Mouse (Mus musculus): Measurements from ENCODE around the gene Zfp143. TPM values are rescaled to one million over a fixed set of nuclear protein-coding genes. Genes with fewer than 3 reads are reported as not detected.
"Not testable (repeated sequence)": the region's sequence is repeated elsewhere in the genome, so short reads cannot be mapped to it uniquely, and the experiment has no call there.

Zfp143 gene
- polyA plus RNA-seq (2012; rRNA removed), result 12.8 and 17.2 TPM in 2 replicates

DNA sequence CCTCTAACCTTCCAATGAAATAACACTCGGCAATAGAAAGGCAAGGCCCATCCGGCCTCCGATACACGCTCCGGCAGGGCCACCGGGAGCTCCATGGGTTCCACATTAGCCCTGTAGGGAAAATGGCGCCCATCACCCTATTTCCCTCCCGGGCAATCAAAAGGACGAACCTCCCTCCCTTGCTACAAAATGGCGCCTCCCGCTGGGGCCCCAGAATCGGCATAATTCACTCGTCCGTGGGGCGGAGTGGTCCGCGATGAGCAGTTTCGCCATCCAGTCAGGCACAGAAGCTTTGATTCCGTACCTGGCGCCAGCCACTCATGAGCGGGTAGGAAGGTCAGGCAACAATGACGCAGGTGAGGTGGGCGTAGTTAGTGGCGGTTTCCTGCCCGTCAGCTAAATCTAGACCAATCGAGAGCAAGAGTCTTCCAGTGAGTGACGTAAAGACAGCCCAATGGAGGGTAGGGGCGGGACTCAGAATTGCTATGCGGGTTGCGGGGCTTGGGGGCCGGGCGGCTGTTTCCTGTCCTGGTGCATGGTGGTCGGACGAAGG, at the start of gene Zfp143:
Gene Zfp143 (plus strand): TSS at position 19 of the 553 bp plus-strand sequence.
- under 1% methylated on average over 34 of the region's 34 CpGs for WGBS

DNA sequence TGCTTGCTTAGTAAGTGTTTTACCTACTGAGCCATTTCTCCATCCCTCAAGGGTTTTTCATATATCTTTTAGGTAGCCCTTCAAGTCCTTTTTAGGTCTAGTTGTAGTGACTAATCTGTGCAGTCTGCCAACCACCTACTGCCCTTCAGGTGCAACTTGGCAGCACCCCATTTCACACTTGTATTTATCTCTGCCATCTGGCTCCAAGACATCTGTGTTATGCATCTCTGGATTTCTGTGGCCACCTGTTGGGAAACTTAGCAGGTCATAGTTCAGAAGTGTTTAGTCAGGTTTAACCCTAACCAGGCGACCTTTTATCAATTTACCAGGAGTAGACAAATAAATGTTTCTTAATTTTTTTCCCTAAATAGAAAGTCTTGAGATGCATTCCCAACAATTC, 49.6 kb upstream of the Zfp143 start:
- WGBS, result 71% methylated on average over 1 of the region's 1 CpGs

More for the DNA sequence above, at the start of gene Zfp143:
- peak; percentile 99 for DNase-seq (ENCODE audit: low read depth, low spot score)

DNA sequence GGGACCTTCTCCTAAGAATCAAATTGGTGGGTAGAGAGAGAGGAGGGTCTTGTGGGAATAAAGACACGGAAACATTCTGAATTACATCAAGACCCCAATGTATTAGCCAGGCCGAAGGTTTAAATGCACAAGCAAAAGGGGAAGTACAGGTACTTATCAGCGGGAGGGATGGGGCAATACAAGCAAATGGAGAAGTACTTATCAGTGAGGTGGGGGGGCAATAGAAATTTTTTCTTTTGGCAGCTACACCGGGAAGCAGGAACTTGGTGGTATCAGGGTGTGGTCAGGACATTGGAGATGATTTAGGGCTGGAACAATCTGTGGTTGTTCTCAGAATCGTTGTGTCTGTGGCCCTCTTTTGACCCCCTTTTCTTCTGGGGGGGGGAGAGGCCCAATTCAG, 46.7 kb upstream of the Zfp143 start:
- 48% methylated on average over 5 of the region's 5 CpGs for WGBS
- DNase-seq (ENCODE audit: low read depth, low spot score), result no peak

More for the DNA sequence above, 49.6 kb upstream of the Zfp143 start:
- no peak for DNase-seq (ENCODE audit: low read depth, low spot score)

DNA sequence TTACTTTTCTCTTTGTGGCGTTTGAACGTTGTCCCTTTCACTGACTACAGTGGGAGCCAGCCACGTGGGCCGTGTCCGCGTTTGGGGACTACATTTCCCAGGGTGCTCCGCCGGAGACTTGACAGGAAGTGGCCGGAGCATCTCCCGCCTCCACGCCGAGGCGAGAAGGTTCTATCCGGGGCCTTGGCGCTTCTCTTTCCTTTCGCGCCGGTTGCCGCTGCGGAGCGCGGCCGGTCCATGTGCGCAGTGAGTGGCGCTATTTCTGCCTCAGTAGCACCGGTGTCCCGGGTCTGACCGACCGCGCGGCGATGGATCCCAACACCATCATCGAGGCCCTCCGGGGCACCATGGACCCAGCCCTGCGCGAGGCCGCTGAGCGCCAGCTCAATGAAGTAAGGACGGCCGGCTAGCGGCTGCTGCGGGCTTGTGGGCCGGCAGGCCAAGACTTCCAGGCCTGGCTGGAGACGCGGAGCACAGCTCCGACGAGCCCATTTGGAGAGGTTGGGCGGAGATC, 42.8 kb upstream of the Zfp143 start, which contains the start of gene Ipo7:
Gene Ipo7 (plus strand): TSS at position 158 of the 514 bp plus-strand sequence.
- WGBS, result under 1% methylated on average over 48 of the region's 48 CpGs
- peak; percentile 87 for DNase-seq (ENCODE audit: low read depth, low spot score)

DNA sequence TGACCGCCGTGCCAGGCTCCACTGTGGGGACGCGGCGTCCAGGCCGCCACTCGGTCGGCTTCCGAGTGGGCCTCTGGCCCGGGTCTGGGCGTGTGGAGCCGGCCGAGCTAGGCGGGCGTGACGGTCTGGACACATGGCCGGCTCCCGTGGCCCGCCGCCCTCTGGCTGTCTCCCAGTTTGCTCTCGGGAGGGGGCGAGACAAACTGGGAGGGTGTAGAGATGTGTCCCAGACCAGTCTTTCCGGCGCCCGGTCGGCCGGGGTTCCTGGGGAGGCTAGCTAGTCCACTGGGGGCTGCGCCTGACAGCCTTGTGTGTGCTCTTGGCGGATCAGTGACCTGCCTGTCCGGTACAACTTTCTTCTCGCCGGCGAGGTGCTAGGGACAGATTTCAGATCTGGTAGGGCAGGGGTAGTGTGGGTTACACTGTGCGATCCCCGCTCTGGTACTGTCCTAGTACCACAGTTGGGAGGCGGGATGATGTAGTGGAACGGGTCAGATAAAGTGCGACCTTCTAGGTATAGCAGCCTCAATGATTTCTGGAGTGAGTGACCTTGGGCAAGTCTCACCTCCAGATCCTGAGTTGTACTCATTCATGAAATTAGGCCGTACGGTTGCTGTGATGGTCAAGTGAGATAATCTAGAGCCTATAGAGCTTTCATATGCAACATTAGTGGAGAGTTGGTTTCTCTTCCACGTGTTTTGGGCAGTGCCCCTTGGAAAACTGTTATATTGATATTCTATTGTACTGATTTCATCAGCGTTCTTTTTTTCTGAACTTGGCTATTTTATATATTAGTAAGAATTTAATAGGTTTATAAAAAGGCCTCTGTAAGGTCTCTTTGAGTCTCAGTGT, 42.2 kb upstream of the Zfp143 start:
- WGBS, result under 1% methylated on average over 42 of the region's 42 CpGs
- no peak for DNase-seq (ENCODE audit: low read depth, low spot score)

DNA sequence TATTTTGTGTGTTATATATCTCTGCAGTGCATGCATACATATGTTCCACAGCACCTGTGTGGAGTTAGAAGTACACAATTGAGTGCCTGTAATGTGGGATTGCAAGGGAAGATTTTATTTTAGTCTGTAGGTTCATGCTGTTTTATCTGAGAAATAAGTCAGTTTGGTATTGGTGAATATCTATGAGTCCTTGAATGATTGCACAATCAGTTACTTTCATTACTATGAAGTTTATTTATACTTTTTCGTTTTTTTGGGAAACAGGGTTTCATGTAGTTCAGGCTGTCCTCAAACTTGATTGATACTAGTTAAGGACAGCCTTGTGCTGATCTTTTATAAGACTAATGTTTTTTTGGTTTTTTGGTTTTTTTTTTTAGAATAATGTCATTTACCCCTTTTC, 37.5 kb upstream of the Zfp143 start:
- 64% methylated on average over 1 of the region's 1 CpGs for WGBS
- no peak for DNase-seq (ENCODE audit: low read depth, low spot score)

DNA sequence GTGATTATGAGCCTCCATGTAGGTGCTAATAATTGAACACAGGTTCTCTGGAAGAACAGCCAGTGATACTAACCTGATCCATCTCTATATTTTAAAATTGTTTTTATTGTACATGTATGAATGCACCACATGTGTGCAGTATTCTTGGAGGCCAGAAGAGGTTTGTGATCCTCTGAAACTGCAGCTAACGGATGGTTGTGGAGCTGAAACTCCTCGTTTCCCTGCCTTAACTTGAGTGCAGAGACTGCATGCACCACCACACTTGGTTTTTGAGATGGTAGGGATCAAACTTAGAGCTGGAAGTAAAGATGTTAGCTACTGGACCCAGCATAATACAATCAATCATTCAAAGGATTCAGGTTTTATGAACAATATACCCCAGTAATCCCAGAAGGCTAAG, 34.4 kb upstream of the Zfp143 start:
- DNase-seq (ENCODE audit: low read depth, low spot score), result no peak
- 70% methylated on average over 2 of the region's 2 CpGs for WGBS

DNA sequence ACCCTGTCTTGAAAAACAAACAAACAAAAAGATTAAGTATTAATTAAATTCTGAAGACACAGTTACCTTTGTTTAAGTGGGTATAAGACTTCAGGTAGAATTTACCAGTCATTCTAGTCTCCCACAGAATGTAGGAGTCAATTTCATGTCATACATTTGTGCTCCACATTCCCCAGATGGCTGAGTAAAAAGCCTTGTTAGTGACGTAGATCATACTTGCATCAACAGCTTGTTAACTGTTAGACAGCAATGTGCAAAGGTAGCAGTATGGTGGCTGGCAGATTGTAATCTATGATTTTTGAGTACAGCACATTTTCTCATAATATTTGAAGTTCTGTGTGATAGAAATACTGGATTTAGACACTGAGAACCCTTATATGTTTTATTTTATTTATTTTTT, 32.2 kb upstream of the Zfp143 start:
- no peak for DNase-seq (ENCODE audit: low read depth, low spot score)
- 70% methylated on average over 1 of the region's 1 CpGs for WGBS

DNA sequence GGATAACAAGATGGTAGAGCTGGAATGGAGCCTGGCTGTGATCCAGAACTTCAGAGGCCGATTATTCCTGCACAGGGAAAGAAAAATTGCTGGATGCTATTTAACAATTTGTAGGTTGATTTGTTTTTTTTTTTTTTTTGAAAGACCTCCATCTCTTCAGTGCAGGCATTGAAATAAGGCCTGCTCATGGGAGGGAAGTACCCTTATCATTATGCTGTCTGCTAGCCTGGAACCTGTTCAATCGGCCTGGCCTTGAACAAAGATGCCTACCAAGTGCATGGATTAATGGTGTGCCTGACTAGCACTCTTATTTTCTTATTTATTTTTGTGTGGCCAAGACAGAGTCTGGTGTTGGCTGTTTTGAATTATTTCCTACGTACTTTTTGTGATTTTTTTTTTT, 30.7 kb upstream of the Zfp143 start:
- 57% methylated on average over 3 of the region's 3 CpGs for WGBS
- no peak for DNase-seq (ENCODE audit: low read depth, low spot score)

DNA sequence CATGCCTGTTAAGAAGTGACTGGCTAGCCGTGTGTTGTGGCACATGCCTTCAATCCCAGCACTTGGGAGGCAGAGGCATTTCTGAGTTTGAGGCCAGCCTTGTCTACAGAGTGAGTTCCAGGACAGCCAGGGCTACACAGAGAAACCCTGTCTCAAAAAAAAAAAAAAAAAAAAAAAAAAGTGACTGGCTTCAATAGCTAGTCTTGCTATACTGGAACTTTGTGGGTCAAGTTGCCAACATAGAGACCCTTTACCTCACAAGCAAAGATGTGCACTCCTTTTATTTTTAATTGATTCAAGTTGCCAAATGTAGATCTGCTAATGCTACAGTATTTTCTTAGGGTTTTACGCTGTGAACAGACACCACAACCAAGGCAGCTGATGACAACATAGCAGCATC, 3.3 kb upstream of the Zfp143 start:
- WGBS, result 94% methylated on average over 2 of the region's 2 CpGs
- not testable (repeated sequence) for DNase-seq (ENCODE audit: low read depth, low spot score)

DNA sequence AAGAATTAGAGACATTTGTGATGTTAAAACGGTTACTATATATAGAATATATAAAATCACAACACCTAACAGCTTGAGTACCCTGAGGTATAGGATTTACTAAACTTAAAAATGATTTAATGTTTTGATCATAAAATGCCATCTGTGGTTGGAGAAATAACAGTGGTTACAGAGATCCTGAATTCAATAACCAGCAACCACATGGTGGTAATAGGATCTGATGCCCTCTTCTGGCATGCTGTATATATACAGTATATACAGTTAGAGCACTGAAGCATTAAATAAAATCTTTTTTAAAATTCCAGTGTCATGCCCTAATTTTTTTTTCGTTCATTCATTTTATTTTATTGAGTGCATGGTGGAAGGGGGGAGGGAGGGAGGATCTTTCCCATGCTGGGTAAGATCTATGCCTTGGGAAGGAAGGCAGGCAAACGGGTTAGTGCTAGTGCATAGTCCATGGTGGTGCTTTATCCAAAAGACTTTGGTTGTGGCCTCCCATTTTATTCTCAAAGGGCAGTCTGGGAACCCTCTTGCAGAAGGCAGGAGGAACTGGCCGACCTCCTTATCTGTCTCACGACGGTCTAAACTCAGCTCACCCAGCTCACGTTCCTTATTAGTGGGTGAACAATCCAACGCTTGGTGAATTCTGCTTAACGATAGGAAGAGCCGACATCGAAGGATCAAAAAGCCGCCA, 1.8 kb upstream of the Zfp143 start:
- WGBS, result 85% methylated on average over 12 of the region's 12 CpGs
- no peak for DNase-seq (ENCODE audit: low read depth, low spot score)

DNA sequence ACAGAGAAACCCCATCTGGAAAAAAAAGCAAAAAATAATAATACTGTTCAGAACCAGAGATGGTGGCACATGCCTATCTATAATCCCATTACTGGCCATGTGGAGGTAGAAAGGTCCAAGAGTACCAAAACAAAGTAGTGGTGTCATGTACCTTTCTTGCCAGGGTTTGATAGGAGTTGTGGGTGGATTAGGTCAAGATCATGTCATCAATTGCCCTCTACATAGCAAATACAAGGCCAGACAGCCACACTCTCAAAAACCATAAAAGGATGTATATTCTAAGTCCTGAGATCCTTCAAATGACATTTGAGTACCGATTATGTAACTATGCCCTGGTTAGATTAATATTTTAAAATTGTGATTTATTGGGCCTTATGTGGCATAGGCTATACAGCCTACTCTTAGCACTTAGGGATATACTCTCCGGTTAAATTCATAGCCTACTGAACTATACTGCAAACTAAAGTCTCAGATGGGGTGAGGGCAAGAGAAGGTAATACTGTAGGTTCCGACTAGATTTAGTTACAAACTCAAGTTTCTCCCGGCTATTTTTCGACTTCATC, 830 bp upstream of the Zfp143 start:
- 7% methylated on average over 5 of the region's 5 CpGs for WGBS
- DNase-seq (ENCODE audit: low read depth, low spot score), result no peak

DNA sequence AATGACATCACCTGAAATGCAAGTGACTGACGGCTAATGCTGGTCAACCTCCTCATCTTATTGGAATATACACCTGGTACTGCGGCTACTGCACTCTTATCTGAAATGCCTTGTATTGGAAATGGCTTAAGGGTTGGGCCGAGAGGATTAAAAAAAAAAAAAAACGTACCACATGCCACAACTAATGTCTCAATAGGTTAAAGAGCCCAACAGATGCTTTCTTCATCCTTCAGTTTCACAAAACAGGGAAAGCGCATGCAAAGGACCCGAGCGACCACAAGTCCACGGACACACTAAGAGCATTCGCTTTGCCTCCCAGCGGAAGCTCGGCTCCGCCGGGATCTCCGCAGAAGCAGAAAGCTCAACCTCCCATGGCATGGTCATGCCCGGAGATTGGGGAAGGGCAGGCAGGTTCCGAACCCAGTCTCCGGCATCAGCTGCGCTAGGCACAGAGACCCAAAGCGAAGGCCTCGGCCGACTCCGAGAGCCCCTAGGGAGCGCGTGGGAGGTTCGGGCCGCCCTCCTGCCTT, 283 bp upstream of the Zfp143 start:
- WGBS, result under 1% methylated on average over 26 of the region's 26 CpGs
- no peak for DNase-seq (ENCODE audit: low read depth, low spot score)

DNA sequence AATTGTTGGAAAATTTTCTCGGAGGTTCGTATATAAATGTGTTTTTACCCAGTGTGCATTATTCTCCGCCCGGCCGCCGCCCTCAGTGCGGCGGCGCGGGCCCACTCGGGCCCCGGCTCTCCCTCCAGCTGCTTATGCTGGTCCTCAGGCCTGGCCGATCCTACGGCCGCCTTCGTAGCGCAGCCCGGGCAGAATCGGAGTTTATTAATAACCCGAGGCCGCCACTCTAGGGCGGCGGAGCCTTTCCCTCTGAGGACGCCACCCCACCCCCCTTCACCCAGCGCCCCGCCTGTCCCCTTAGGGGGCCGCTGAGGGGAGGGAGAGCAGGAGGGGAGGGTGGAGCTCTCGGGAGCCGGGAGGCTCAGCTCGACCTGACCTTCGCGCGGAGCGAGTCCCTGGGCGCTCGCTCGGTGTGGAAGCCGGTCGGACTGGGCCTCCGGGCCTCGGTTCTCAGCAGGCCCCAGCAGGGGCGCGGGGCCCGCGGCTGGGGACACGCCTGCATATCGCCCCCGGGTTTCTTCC, 796 bp downstream of the Zfp143 start:
- WGBS, result under 1% methylated on average over 48 of the region's 48 CpGs
- DNase-seq (ENCODE audit: low read depth, low spot score), result no peak

DNA sequence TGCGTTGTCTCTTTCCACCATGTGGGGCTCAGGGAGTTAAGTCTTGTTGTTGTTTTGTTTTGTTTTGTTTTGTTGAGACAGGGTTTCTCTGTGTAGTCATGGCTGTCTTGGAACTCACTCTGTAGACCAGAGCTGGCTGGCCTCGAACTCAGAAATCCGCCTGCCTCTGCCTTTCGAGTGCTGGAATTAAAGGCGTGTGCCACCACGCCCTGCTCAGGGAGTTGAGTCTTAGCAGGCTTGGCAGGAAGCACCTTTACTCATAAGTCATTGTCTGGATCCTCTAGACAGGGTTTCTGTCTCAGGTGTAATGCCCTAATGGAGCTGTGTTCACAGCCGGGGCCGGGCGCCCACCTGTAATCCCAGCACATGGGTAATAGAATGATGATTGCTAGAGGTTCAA, 2.7 kb downstream of the Zfp143 start:
- no peak for DNase-seq (ENCODE audit: low read depth, low spot score)
- 81% methylated on average over 9 of the region's 9 CpGs for WGBS

DNA sequence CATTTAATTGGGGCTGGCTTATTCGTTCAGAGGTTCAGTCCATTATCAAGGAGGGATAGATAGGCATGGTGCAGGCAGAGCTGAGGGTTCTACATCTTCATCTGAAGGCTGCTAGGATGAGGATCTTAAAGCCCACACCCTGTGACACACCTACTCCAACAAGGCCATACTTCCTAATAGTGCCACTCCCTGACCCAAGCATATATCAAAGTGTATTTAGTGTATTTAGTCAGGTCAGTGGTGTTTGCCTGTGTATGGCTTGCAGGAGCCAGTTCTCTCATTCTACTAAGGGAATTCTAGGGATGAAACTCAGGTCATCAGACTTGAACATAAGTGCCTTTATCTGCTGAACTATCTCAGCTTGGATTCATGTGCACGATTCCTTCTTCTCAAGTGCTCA, 8.1 kb downstream of the Zfp143 start:
- WGBS, result 57% methylated on average over 2 of the region's 2 CpGs

DNA sequence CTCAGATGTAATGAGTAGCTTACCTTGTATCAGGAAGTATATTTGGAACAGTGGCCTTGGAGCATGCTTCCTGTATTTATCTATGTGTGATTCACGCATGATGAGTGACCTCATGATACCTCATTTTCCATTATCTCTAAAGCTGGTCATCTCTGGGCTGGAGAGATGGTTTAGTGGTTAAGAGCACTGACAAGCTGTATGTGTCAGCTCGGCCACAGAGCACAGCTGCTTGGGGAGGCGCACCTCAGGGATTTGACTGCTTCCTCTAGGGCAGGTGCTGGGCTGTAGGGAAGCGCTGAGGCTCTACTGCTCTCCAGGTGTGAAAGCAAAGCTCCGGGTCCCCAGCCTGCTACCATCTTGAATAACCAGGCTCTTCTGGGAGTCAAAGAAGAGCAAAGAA, 17.2 kb downstream of the Zfp143 start:
- no peak for DNase-seq (ENCODE audit: low read depth, low spot score)
- WGBS, result 84% methylated on average over 5 of the region's 5 CpGs

More for the DNA sequence above, 8.1 kb downstream of the Zfp143 start:
- no peak for DNase-seq (ENCODE audit: low read depth, low spot score)

DNA sequence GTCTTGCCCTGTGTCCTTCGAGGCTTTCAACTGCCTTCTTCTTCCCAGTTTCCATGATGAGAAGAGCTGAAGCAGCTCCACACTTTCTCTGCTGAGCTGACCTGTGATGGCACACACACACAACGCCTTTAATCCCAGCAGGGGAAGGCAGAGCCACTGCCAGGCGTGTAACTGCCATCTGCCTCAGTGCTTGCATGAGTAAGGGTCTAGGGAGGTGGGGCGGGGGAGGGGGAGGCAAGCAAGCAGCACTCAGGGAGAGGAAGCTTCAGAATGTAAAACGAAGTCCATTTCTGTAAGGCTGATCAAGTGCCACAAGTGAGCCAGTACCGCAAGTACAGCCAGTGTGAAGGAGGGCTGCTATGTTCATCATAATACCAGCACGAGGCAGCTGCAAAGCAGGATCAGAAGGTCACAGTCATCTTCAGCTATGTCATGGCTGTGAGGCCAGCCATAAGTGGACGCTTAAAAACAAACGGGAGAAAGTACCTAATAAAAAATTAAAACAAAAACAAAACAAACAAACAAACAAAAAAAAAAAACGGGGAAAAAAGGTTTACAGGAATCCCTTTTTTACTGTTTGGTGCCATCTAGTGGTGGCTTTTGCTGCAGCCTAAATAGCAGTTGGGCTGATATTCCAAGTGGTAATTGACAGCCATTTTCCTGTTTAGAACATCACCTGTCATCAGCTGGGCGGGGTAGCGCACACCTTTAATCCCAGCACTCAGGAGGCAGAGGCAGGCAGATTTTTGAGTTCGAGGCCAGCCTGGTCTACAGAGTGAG, 22.6 kb downstream of the Zfp143 start:
- WGBS, result 69% methylated on average over 13 of the region's 13 CpGs
- DNase-seq (ENCODE audit: low read depth, low spot score), result no peak

DNA sequence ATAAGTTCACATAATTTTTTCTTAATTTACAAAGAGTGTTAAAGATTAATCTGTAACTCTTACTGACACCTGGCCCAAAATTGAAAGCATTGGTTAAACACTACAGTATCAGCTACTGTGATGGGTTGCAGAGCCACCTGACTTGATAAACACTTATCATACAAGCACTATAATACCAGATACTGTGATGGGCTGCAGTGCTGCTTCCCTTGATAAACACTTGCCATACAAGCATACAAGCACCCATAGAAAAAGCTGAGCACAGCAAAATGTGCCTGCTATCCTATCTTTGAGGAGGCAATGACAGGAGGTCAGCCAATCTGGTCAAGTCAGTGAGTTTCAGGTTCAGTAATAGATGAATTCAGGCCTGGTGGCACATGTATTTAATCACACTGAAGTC, 24.2 kb downstream of the Zfp143 start:
- no peak for DNase-seq (ENCODE audit: low read depth, low spot score)

All from large intestine, adult 2 months (tissue).